Mouse (Mus musculus): ENCODE data around the gene Olfr68.

DNA sequence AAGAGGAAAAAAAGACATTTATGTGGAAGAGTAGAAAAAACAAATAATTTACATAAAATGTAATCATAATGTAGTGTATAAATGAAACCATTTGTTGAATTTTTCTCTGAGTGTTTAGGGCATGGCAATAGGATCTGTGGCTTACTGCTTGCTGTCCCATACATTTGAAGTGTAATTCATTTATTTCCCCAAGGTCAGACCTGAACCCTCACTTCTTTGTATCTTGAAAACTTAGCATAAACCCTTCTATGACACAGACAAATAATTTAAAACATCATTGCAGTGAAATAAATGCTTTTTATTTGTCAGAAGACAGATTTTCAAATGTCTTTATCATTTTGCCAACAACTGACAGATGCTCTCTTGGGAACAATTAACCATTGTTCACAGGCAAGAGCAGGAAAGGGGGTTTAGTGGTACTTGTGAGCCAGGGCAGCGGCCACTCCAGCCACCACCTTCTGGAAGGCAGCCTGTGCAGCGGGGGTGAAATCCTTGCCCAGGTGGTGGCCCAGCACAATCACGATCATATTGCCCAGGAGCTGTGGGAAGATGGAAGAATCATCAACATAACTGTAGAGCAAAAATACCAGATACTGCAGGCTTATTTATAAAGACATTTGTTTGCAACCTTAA lies 46.9 kb upstream of the Olfr68 start:
- TF ChIP-seq CTCF (IDR thresholded peaks at IDR 0.05; ENCODE audit: low read depth, low read length) (no peak), GATA1 (IDR thresholded peaks at IDR 0.05; ENCODE audit: borderline replicate concordance, low read length) (no peak), GATA2 (IDR thresholded peaks at IDR 0.05; ENCODE audit: borderline replicate concordance, low read depth, low read length) (no peak)

All from G1E (cell line).